Mouse (Mus musculus) embryonic fibroblast, embryonic 13.5 days (primary cell): ENCODE data around the gene Upk2.

Source experiments
- CTCF ChIP-seq: IDR thresholded peaks from 2 replicates; pipeline ENCODE4 v1.5.1; 2011; ENCODE audit warnings: mild to moderate bottlenecking, control low read depth, low read length, moderate library complexity, borderline replicate concordance; ENCODE audit not compliant: insufficient read depth
- POLR2A ChIP-seq: IDR thresholded peaks from 2 replicates; pipeline ENCODE4 v1.6.1; 2011; ENCODE audit warnings: low read depth, mild to moderate bottlenecking, control low read depth, low read length, moderate library complexity

GRCm38 (mm10) chr9:44491351-44491750 is 36.6 kb upstream of the Upk2 start:
- TF ChIP-seq CTCF (no peak), POLR2A (no peak)
